Mouse (Mus musculus): ENCODE measurements around the gene Mecr. TPM values are rescaled to one million over a fixed set of nuclear protein-coding genes. Genes with fewer than 3 reads are reported as not detected.

Gene Mecr
- polyA plus RNA-seq, 1 experiment, result 38.6 TPM

GRCm38 (mm10) chr4:131822583-131822982, 20.7 kb upstream of the Mecr start:
- H3K36me3 ChIP-seq (ENCODE audit: control insufficient read depth, insufficient read depth), result no peaks in the 10 kb centered on the region
- H3K27me3 ChIP-seq (ENCODE audit: control insufficient read depth, insufficient read depth, insufficient read length), result peaks cover 23% of the 10 kb centered on the region
- H3K4me3 ChIP-seq, result no peak overlapping the region
- no peak overlapping the region for H3K4me2 ChIP-seq (ENCODE audit: low read depth)
- H3K79me2 ChIP-seq (ENCODE audit: control insufficient read depth, insufficient read depth), result no peaks in the 10 kb centered on the region
- TF ChIP-seq USF1 (IDR thresholded peaks at IDR 0.05; ENCODE audit: low read depth) (no peak), E2F4 (IDR thresholded peaks at IDR 0.05; ENCODE audit: insufficient read depth) (no peak), SRF (IDR thresholded peaks at IDR 0.05; ENCODE audit: control insufficient read depth, insufficient read length, low read depth) (no peak), MAX (IDR thresholded peaks at IDR 0.05; ENCODE audit: low read depth) (no peak), POLR2AphosphoS2 (IDR thresholded peaks at IDR 0.05; ENCODE audit: insufficient read length, low read depth) (no peak), TCF3 (IDR thresholded peaks at IDR 0.05; ENCODE audit: insufficient read length, low read depth) (no peak), MYOG (IDR thresholded peaks at IDR 0.05; ENCODE audit: control insufficient read depth in 1 of 3, insufficient read depth in 1 of 3, insufficient read length in 2 of 3, low read depth in 2 of 3) (no peak), CEBPB (IDR thresholded peaks at IDR 0.05; ENCODE audit: insufficient read depth, poor library complexity, severe bottlenecking) (no peak), POLR2A (IDR thresholded peaks at IDR 0.05; ENCODE audit: insufficient read length, low read depth) (no peak), REST (IDR thresholded peaks at IDR 0.05; ENCODE audit: insufficient read depth, insufficient read length) (no peak), MYOD1 (IDR thresholded peaks at IDR 0.05; ENCODE audit: control insufficient read depth in 1 of 3, insufficient read length in 2 of 3, low read depth in 2 of 3) (no peak), TCF12 (IDR thresholded peaks at IDR 0.05; ENCODE audit: insufficient read depth, poor library complexity, severe bottlenecking) (no peak)
- H3ac ChIP-seq (ENCODE audit: control insufficient read depth, insufficient read length), result no peak overlapping the region

GRCm38 (mm10) chr4:131824939-131825338, 18.3 kb upstream of the Mecr start:
- H3K4me2 ChIP-seq (ENCODE audit: low read depth), result no peak overlapping the region
- H3ac ChIP-seq (ENCODE audit: control insufficient read depth, insufficient read length), result no peak overlapping the region
- no peaks in the 10 kb centered on the region for H3K79me2 ChIP-seq (ENCODE audit: control insufficient read depth, insufficient read depth)
- H3K27me3 ChIP-seq (ENCODE audit: control insufficient read depth, insufficient read depth, insufficient read length), result peaks cover 14% of the 10 kb centered on the region
- no peak overlapping the region for H3K4me3 ChIP-seq
- no peak for TF ChIP-seq POLR2A (IDR thresholded peaks at IDR 0.05; ENCODE audit: insufficient read length, low read depth)
- no peak for TF ChIP-seq MYOG (IDR thresholded peaks at IDR 0.05; ENCODE audit: control insufficient read depth in 1 of 3, insufficient read depth in 1 of 3, insufficient read length in 2 of 3, low read depth in 2 of 3)
- no peak for TF ChIP-seq E2F4 (IDR thresholded peaks at IDR 0.05; ENCODE audit: insufficient read depth)
- TF ChIP-seq POLR2AphosphoS2 (IDR thresholded peaks at IDR 0.05; ENCODE audit: insufficient read length, low read depth), result no peak
- no peak for TF ChIP-seq CEBPB (IDR thresholded peaks at IDR 0.05; ENCODE audit: insufficient read depth, poor library complexity, severe bottlenecking)
- no peak for TF ChIP-seq TCF12 (IDR thresholded peaks at IDR 0.05; ENCODE audit: insufficient read depth, poor library complexity, severe bottlenecking)
- no peak for TF ChIP-seq MAX (IDR thresholded peaks at IDR 0.05; ENCODE audit: low read depth)
- no peak for TF ChIP-seq USF1 (IDR thresholded peaks at IDR 0.05; ENCODE audit: low read depth)
- H3K36me3 ChIP-seq (ENCODE audit: control insufficient read depth, insufficient read depth), result no peaks in the 10 kb centered on the region

GRCm38 (mm10) chr4:131825830-131826229, 17.4 kb upstream of the Mecr start:
- Histone ChIP-seq H3K27me3 (ENCODE audit: control insufficient read depth, insufficient read depth, insufficient read length) (peaks cover 5% of the 10 kb centered on the region), H3ac (ENCODE audit: control insufficient read depth, insufficient read length) (no peak overlapping the region), H3K79me2 (ENCODE audit: control insufficient read depth, insufficient read depth) (no peaks in the 10 kb centered on the region), H3K36me3 (ENCODE audit: control insufficient read depth, insufficient read depth) (no peaks in the 10 kb centered on the region), H3K4me3 (peak overlapping the region; percentile 7), H3K4me2 (ENCODE audit: low read depth) (no peak overlapping the region)
- TF ChIP-seq MAX (IDR thresholded peaks at IDR 0.05; ENCODE audit: low read depth) (no peak), TCF12 (IDR thresholded peaks at IDR 0.05; ENCODE audit: insufficient read depth, poor library complexity, severe bottlenecking) (no peak), USF1 (IDR thresholded peaks at IDR 0.05; ENCODE audit: low read depth) (no peak), MYOD1 (IDR thresholded peaks at IDR 0.05; ENCODE audit: control insufficient read depth in 1 of 3, insufficient read length in 2 of 3, low read depth in 2 of 3) (no peak), CEBPB (IDR thresholded peaks at IDR 0.05; ENCODE audit: insufficient read depth, poor library complexity, severe bottlenecking) (no peak), E2F4 (IDR thresholded peaks at IDR 0.05; ENCODE audit: insufficient read depth) (no peak), MYOG (IDR thresholded peaks at IDR 0.05; ENCODE audit: control insufficient read depth in 1 of 3, insufficient read depth in 1 of 3, insufficient read length in 2 of 3, low read depth in 2 of 3) (no peak), POLR2A (IDR thresholded peaks at IDR 0.05; ENCODE audit: insufficient read length, low read depth) (no peak), SRF (IDR thresholded peaks at IDR 0.05; ENCODE audit: control insufficient read depth, insufficient read length, low read depth) (no peak), POLR2AphosphoS2 (IDR thresholded peaks at IDR 0.05; ENCODE audit: insufficient read length, low read depth) (no peak), TCF3 (IDR thresholded peaks at IDR 0.05; ENCODE audit: insufficient read length, low read depth) (no peak), REST (IDR thresholded peaks at IDR 0.05; ENCODE audit: insufficient read depth, insufficient read length) (no peak)

- Histone ChIP-seq H3K4me2 (ENCODE audit: low read depth) (peak overlapping the region; percentile 49), H3K79me2 (ENCODE audit: control insufficient read depth, insufficient read depth) (no peaks in the 10 kb centered on the region), H3K4me3 (peak overlapping the region; percentile 7), H3K36me3 (ENCODE audit: control insufficient read depth, insufficient read depth) (no peaks in the 10 kb centered on the region), H3K27me3 (ENCODE audit: control insufficient read depth, insufficient read depth, insufficient read length) (peaks cover 6% of the 10 kb centered on the region), H3ac (ENCODE audit: control insufficient read depth, insufficient read length) (no peak overlapping the region)
- peak; percentile 91 for TF ChIP-seq CEBPB (IDR thresholded peaks at IDR 0.05; ENCODE audit: insufficient read depth, poor library complexity, severe bottlenecking)
- no peak for TF ChIP-seq POLR2A (IDR thresholded peaks at IDR 0.05; ENCODE audit: insufficient read length, low read depth)
These were observed 16.4 kb upstream of the Mecr start for GRCm38 (mm10) chr4:131826905-131827304.

- TF ChIP-seq POLR2AphosphoS2 (IDR thresholded peaks at IDR 0.05; ENCODE audit: insufficient read length, low read depth) (no peak), E2F4 (IDR thresholded peaks at IDR 0.05; ENCODE audit: insufficient read depth) (no peak), TCF3 (IDR thresholded peaks at IDR 0.05; ENCODE audit: insufficient read length, low read depth) (no peak), MYOD1 (IDR thresholded peaks at IDR 0.05; ENCODE audit: control insufficient read depth in 1 of 3, insufficient read length in 2 of 3, low read depth in 2 of 3) (no peak), MAX (IDR thresholded peaks at IDR 0.05; ENCODE audit: low read depth) (no peak), REST (IDR thresholded peaks at IDR 0.05; ENCODE audit: insufficient read depth, insufficient read length) (no peak), USF1 (IDR thresholded peaks at IDR 0.05; ENCODE audit: low read depth) (no peak), CEBPB (IDR thresholded peaks at IDR 0.05; ENCODE audit: insufficient read depth, poor library complexity, severe bottlenecking) (no peak), POLR2A (IDR thresholded peaks at IDR 0.05; ENCODE audit: insufficient read length, low read depth) (no peak), SRF (IDR thresholded peaks at IDR 0.05; ENCODE audit: control insufficient read depth, insufficient read length, low read depth) (no peak), MYOG (IDR thresholded peaks at IDR 0.05; ENCODE audit: control insufficient read depth in 1 of 3, insufficient read depth in 1 of 3, insufficient read length in 2 of 3, low read depth in 2 of 3) (no peak), TCF12 (IDR thresholded peaks at IDR 0.05; ENCODE audit: insufficient read depth, poor library complexity, severe bottlenecking) (no peak)
- Histone ChIP-seq H3K79me2 (ENCODE audit: control insufficient read depth, insufficient read depth) (no peaks in the 10 kb centered on the region), H3ac (ENCODE audit: control insufficient read depth, insufficient read length) (no peak overlapping the region), H3K36me3 (ENCODE audit: control insufficient read depth, insufficient read depth) (no peaks in the 10 kb centered on the region), H3K27me3 (ENCODE audit: control insufficient read depth, insufficient read depth, insufficient read length) (peaks cover 12% of the 10 kb centered on the region), H3K4me3 (no peak overlapping the region), H3K4me2 (ENCODE audit: low read depth) (no peak overlapping the region)
These were observed 14.1 kb upstream of the Mecr start for GRCm38 (mm10) chr4:131829123-131829522.
